Mouse (Mus musculus) layer of hippocampus, adult 8-10 months (tissue): Measurements from ENCODE around the gene Tmem265. TPM values are rescaled to one million over a fixed set of nuclear protein-coding genes. Genes with fewer than 3 reads are reported as not detected.
A peak's percentile ranks its signal among the peaks of the same experiment; 100 is the strongest.

ENCODE experiments used
- DNase-seq, 2 experiments: peaks; one replicate each; pipeline ENCODE4 v3.0.0; 2022; ENCODE audit warnings: low spot score in 2 of 2
- total RNA-seq, 4 experiments: library from RNA; stranded (reverse); gene quantifications; 2 replicates each; pipeline ENCODE4 v1.2.4; 2022

Gene Tmem265
- total RNA-seq: 1 to 10 TPM in 1 of 4 experiments, under 1 TPM in 1, not detected in 2; 0.78 to 1.7 TPM

- no peak for DNase-seq
These were observed at the start of gene Tmem265 for GRCm38 (mm10) chr7:127561340-127561858. Gene Tmem265 (plus strand): TSS chr7:127561390.

- peak; percentile 96 for DNase-seq
These were observed 49.4 kb upstream of the Tmem265 start, which contains the start of gene Srcap for GRCm38 (mm10) chr7:127511808-127512230. Gene Srcap (plus strand): TSS chr7:127511983.

DNA sequence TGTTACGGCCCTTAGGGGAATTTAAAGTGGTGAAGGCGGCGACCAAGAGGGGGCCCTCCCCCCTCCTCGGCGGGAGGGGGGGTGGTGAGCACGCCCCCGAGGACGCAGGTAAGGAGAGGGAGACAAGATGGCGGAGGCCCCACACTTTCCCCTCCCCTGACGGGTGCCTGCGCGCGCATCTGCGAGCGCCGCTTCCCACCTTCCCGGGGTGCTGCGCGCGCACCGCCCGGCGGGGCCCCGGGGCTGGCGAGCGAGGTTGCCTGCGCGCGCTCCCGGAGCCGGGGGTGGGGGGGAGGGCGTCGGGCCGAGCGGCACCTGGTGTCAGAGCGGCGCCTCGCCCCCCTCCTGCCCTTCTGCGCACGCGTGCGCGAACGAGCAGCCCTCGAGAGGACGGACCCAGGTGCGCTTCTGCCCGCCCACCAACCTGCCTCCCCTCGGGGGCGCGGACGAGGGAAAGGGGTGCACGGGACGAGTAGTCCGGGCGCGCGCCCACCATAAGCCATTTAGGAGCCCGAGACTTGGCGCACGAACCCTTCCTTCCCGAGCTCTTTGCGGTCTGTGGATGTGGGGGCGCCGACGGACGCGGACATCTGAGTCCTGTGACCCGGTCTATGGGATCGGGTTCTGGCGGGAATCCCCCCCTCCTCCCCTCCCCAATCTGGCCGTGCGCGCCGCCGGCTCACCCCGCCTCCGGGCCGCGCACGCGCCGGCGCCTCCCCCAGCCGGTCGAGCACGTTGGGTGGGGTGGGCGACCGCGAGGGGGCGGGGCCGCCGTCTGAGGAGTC lies 48.8 kb upstream of the Tmem265 start:
- peak; percentile 82 to 84 for DNase-seq

DNA sequence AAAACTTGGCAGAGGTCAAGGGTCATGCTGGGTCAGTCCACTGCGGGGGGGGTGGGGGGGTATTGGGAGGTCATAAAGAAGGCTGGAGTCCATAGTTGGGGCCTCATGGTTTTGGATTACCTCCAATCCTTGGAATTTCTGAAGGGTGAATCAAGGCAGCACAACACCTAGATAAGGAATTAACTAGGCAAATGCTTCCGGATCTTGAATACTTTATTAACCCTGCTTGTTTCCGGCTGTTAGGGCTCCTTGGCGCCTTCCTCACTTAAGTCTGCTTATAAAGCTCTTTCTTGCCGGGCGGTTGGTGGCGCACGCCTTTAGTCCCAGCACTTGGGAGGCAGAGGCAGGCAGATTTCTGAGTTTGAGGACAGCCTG lies 48.2 kb upstream of the Tmem265 start:
- DNase-seq: peak in 1 of 2 experiments; percentile 18

- DNase-seq: no peak
These were observed 47.4 kb upstream of the Tmem265 start for GRCm38 (mm10) chr7:127513781-127514180.

- no peak for DNase-seq
These were observed 45.3 kb upstream of the Tmem265 start for GRCm38 (mm10) chr7:127515846-127516245.

DNA sequence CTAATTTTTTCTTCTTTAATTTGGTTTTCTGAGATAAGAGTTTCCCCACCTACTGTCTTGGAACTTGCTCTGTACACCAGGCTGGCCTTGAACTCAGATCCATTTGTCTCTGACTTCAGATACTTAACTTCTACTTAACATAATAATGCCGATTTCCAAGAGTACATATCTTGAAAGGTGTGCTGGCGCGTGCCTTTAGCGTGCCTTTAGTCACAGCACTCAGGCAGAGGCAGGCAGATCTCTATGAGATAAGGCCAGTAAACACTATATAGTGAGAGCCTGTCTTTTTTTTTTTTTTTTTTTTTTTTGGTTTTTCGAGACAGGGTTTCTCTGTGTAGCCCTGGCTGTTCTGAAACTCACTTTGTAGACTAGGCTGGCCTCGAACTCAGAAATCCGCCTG lies 44.8 kb upstream of the Tmem265 start:
- DNase-seq: no peak

DNA sequence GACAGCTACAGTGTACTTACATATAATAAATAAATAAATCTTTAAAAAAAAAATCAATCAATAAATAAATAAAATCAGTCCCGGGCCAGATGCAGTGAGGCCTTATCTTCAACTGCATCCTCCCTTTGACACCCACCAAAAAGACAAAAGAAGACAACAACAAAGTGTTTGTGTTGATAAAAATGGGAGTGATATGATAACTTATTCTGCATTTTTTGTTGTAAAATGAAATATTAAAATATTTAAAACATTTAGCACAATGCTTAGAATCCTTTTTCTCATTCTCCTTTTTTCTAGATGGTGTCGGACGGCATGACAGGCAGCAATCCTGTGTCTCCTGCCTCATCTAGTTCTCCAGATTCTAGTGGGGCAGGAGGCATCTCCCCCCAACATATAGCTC lies 41.9 kb upstream of the Tmem265 start, which contains the start of gene Gm42715:
Gm42715 (plus strand) TSS at position 301 of the 400 bp plus-strand sequence.
- DNase-seq: no peak

- DNase-seq: no peak
These were observed 19.5 kb upstream of the Tmem265 start for GRCm38 (mm10) chr7:127541671-127542070.

- peak in 1 of 2 experiments; percentile 38 for DNase-seq
These were observed 11.9 kb upstream of the Tmem265 start for GRCm38 (mm10) chr7:127549116-127549835.

GRCm38 (mm10) chr7:127551558-127551957 lies 9.6 kb upstream of the Tmem265 start:
- no peak for DNase-seq

GRCm38 (mm10) chr7:127560580-127560979 lies 610 bp upstream of the Tmem265 start:
- DNase-seq: no peak

DNA sequence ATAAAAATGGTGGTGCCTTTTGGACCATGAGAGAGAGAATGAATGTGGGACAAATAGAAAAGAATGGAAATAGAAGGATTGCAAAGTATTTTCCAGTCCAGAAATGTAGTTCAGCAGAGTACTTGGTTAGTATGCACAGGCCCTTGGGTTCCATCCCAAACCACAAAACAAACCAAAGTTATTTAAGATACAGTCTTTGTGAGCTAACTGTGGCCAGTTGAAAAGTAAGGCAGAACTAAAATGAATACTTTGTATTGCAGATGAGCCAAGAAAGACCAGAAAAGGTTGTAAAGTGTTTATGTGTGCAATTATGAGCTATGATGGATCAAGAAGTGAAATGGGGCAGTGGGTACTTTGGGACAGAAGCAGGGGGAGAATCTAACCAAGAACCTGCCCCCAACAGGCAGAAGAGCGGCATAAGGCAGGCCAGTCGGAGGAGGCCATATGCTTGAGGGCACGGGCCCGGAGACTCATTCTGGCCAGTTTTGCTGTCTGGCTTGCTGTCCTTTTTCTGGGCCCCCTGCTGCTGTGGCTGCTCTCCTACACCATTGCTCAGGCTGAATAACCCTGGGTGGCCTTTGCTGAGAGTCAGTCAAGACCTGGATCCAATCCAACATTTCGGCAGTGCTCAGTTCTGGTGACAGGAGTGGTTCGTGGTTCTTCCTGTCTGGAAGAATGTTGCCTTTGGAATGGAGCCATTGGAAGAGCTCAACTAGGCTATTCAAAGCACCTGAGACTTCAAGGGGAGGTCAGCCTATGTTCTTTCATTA lies 3.4 kb downstream of the Tmem265 start:
- no peak for DNase-seq

- DNase-seq: peak; percentile 93 to 97
These were observed 11.8 kb downstream of the Tmem265 start, which contains the start of gene Phkg2 for GRCm38 (mm10) chr7:127572895-127573471. Gene Phkg2 (plus strand): TSS chr7:127573340.

DNA sequence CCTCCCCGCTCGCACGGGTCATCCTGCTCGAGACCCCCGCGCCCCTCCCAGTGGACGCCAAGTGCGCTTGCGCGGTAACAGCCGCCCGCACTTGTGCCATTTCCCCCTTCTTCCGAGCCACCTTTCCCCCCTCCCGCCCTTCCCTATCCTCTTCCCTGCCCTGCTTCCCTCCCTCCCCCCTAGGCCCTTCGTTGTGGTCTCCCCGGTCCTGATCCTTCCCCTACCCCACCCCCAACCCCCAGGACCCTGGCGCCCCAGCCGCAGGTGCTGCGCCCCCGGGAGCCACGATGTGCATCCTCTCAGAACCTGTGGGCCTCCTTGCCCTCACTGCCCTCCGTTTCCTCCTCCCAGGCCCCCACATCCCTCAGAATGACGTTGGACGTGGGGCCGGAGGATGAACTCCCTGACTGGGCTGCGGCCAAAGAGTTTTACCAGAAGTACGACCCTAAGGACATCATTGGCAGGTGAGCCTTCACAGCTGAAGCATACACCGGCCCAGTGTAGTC lies 12.4 kb downstream of the Tmem265 start:
- no peak for DNase-seq

DNA sequence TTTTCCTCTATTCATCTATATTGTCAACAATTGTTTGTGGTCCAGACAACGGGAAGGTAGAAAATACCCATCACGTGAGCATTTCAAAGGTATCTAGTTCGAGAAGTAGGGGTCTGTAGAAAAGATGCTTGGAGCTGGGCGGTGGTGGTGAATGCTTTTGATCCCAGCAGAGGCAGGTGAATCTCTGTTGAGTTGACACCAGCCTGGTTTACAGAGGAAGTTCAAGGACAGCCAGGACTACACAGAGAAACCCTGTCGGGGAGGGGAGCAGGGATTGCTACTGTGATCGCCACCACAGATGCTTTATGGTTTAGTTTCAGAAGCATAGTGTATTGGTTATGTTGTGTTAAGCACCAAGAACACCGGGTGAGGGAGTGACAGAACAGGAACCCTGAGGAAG lies 12.9 kb downstream of the Tmem265 start:
- DNase-seq: no peak

DNA sequence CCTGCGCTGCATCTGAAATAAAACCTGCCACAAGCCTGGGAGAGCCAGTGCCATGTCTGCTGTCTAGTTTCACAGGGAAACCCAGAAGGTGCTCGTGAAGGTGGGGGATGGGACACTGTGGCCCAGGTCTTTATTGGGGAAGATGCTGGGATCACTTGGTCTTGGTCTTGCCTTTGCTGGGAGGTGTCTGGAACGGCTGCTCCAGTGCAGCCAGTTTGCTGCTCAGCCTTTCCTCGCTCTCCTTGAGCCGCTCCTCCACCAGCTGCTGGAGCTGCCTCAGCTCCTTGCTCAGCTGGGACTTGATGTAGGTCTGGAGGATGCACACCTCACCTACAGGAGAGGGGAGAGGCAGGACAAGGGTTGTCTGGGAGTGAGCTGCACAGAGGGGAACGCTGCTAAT lies 22.1 kb downstream of the Tmem265 start:
- no peak for DNase-seq

GRCm38 (mm10) chr7:127585031-127585430 lies 23.8 kb downstream of the Tmem265 start:
- DNase-seq: no peak

DNA sequence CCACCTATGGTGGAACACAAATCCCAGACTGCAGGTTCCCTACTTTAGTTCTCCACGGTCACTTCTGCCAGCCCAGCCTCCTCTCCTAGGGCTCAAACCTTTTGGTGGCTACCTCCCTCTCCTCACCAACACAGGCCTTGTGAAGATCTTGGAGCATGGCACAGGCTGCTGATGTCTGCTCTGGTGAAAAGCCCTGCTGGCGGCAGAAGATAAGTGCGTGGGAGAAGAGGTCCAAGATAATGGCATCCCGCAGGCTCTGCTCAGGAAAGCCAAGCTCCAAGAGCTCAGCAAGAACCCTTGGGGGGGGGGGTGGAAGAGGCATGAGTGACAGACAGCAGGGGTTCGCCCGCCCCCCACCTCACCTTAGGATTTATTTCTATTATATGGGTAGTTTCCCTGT lies 25.0 kb downstream of the Tmem265 start:
- no peak for DNase-seq

GRCm38 (mm10) chr7:127587196-127587595 lies 26.0 kb downstream of the Tmem265 start:
- DNase-seq: no peak
